Mouse (Mus musculus) induced T-regulatory cell, adult 2 months (primary cell): ENCODE measurements around the gene Cspg5.

Source experiments
- DNase-seq: peaks from one replicate; pipeline ENCODE4 v3.0.0-alpha.2; 2012; ENCODE audit warnings: low read depth

Cspg5 gene

GRCm38 (mm10) chr9:110243221-110243833, at the start of gene Cspg5:
TSS of gene Cspg5 (plus strand) at chr9:110243783.
- DNase-seq: no peak

DNA sequence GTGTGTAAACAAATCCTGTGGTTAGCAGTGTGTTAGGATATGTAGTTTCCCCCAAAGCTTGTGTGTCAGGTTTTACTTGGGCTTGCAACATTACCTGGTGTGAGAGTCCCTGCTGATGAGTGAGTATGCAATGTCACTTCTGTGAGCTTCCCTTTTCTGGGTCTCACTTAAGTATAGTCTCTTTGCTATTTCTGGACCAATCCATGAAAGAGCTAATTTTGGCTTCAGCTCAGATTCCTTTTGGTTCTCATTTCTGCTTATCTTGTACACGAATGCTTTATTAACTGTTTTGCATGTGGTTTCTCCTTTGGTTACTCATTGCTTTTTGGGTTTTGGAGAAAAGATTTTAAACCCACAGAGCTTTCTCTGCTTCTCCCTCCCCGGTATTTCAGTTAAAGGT, 43.7 kb upstream of the Cspg5 start:
- DNase-seq: no peak

- DNase-seq: no peak
These were observed 37.8 kb upstream of the Cspg5 start for GRCm38 (mm10) chr9:110205526-110206404.

- DNase-seq: no peak
These were observed 37.1 kb upstream of the Cspg5 start for GRCm38 (mm10) chr9:110206437-110206836.

DNA sequence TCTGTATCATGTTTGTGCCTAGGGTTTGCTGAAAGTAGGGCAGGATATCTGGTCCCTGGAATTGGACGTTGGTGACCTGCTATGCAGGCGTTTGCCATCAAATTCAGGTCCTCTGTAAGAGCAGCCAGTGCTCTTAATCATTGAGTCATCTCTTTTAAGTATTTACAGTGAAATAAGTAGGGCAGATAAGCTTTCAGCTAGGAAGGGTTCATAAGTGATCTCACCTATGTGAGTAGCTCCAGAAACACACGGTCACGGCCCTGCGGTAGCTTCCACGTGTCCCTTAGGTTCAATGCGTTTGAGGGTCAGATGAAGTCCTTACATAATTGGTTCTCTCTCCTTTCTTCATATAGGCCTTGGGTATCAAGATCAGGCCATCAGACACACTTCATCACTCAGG, 35.3 kb upstream of the Cspg5 start:
- no peak for DNase-seq

DNA sequence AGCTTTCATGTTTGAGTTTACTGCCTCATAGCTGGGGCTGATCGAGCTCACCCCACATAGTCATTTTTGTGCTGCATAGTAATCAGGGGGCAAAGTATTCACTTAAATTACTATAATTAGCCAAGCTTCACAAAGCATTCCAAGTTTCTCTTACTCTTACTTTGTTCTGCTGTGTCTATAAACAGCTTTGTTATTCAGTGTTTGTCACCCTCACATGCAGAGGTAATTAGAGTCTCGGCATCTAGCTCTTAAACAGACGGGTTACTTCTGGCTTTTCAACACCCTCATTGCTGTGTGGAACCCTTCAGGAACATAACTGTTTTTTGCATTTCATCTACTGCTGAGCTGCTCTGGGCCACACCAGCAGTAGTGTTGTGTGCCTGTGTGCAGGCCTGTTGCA, 34.6 kb upstream of the Cspg5 start:
- DNase-seq: no peak

DNA sequence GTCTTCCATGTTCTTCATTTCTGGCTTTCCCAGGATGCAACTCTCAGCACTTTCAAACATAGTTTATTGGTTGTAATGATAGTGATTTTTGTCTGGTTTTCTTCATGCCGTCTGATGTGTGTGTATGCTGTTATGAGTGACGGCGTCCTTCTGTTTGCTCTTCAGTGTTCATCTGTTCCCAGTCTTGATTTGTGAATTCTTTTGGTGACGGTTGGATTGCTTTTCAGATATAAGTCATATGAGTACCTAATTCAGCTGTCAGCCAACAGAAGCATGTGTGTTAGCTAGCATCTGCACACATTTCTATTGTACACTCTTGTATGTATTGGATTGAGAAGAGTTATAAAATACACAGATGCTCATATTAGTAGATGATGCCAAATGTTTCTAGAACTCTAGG, 19.3 kb upstream of the Cspg5 start:
- DNase-seq: no peak

GRCm38 (mm10) chr9:110226191-110226590, 17.4 kb upstream of the Cspg5 start:
- no peak for DNase-seq

- DNase-seq: no peak
These were observed 14.9 kb upstream of the Cspg5 start for GRCm38 (mm10) chr9:110228671-110229070.

DNA sequence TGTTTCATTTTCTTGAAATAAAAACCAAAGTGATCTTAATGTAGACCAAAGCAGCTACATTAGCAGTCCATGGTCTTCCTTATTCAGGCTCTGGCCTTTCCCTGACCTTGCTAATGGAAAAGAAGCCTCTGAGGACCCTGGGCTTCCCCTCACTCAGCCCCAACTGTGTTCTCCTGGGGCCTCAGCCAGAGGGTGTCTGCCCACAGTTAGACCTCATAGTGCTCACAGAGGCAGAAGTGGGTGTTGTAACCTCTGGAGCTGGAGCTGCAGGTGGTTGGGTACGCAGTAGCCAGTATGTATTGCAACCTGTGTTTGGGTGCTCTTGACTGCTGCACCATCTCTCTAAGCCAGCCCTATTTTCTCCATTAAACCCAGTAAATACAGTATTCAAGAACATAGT, 14.5 kb upstream of the Cspg5 start:
- no peak for DNase-seq

GRCm38 (mm10) chr9:110229566-110230248, 13.9 kb upstream of the Cspg5 start:
- peak; percentile 15 for DNase-seq

- DNase-seq: no peak
These were observed 13.1 kb upstream of the Cspg5 start for GRCm38 (mm10) chr9:110230395-110231071.

- DNase-seq: no peak
These were observed 8.6 kb upstream of the Cspg5 start for GRCm38 (mm10) chr9:110234962-110235361.

DNA sequence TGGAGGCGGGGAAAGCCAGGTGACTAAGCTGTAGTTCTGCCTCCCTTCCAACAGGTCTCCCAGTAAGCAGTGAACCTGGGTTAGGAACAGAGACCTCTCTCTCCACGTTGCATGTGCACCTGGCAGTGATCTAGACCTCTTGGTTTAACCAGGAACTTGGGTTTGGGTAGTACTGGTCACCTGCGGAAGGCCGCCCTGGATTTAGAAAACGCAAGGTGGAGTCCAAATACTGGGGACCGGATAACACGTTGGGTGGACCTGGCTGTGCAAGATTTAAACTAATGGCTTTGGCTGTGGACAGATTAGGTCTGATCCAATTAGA, 945 bp downstream of the Cspg5 start:
- DNase-seq: peak; percentile 24

GRCm38 (mm10) chr9:110244889-110245589, 1.5 kb downstream of the Cspg5 start:
- peak; percentile 52 for DNase-seq

DNA sequence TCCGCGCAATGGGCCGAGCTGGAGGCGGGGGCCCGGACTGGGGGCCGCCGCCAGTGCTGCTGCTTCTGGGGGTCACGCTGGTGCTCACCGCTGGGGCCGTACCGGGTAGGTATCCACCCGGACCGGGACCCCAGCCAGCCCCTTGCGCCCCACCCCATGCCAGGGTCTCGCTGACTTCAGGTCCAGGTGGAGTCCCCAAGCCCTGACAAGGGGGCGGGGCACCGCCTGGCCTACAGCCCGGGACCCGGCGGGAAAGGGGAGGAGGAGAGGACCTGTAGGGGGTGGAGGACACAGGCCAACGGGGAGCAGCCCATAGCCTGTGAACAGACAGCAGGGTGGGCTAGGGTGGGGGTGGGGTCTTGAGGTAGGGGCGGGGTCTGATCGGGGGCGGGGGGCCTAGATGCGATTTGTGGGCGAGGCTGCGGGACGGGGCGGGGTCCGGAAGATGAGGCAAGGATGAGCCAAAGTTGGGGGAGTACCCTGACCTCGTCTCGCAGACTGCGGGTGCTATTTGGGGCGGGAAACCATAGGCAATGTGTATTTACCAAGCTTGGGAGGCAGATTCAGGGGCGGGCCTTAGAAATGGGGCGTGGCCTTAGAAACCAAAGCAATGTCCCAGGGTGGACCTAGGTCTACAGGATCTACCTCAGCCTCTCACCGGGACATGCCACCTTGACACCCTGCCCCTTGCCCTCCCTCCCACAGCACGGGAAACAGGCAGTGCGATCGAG, 2.2 kb downstream of the Cspg5 start:
- DNase-seq: peak; percentile 79

DNA sequence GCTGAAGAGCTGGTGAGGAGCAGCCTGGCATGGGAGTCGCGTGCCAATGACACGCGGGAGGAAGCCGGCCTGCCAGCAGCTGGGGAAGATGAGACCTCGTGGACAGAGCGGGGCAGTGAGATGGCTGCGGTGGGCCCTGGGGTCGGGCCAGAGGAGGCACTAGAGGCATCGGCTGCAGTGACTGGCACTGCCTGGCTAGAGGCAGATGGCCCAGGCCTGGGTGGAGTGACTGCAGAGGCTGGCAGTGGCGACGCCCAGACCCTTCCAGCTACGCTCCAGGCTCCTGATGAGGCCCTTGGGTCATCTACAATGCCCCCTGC, 2.7 kb downstream of the Cspg5 start:
- no peak for DNase-seq

DNA sequence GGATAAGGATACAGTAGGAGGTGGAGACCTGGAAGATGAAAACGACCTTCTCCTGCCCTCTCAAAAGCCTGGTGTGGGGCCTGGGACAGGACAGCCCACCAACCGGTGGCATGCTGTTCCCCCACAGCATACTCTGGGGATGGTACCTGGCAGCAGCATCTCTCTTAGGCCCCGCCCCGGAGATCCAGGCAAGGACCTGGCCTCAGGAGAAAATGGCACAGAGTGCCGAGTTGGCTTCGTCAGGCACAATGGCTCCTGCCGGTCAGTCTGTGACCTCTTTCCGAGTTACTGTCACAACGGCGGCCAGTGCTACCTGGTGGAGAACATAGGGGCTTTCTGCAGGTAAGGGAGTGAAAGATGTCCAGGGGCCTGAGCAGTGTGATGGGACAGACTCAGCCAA, 3.5 kb downstream of the Cspg5 start:
- DNase-seq: no peak

DNA sequence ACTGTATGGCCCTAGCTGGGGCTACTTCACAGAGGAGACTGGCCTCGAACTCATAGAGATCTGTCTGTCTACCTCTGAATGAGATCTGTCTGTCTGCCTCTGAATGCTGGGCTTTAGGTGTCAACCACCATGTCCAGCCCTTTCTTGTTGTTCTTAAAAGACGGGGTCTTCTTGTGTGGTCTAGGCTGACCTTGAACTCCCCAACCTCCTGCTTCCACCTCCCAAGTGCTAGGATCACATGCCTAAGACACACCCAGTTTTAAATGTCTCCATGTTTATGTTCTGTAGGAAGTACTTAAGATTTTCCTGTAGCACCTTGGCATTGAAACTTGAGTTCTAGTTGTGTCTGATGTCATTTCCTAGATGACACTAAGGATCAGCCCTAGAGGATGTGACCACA, 5.3 kb downstream of the Cspg5 start:
- no peak for DNase-seq

DNA sequence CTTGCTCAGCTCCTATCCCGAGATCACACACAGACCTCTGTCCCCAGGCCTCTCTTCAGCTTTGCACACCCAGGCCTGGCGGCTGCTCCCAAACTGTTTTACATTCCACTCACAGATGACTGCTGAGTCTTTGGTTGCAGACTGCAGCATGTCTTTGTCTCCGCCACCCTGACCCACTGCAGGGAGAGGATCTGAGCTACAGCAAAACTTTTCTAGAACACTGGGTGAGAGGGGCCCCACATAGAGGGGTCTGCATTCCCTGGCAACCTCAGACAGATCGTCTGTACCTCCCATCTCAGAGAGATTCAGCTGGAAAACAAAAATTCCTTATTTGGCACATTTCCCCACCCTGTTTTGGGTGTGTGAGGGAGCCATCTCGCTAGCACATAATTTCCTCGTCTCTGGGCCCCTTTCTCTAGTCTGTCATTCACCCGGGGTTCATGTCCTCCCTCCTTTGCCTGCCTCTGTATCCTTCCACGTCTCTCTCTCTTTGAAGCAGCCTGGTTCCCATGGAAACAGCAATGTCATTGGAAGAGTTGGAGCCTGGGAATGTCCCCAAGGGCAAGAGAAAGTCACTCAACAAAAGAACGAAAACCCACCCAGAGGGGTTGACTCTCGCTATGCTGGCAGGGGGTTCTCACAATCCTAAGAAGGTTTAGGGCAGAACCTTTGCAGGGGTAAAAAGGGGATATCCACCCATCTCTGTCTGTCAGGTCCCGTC, 6.4 kb downstream of the Cspg5 start:
- DNase-seq: no peak

DNA sequence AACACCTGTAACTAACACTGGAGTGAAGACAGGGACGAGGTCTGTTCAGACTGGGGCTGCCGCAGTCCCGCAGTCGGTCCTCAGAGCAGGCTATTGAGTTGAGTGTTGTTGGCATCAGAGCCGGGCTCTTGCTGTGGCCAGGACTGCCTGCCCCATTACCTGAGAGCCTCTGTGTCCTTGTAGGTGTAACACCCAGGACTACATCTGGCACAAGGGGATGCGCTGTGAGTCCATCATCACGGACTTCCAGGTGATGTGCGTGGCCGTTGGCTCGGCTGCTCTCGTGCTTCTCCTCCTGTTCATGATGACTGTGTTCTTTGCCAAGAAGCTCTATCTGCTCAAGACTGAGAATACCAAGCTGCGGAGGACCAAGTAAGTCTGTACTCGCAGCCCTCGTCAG, 7.2 kb downstream of the Cspg5 start:
- no peak for DNase-seq
